ENCODE assay signal across 12 mouse cellular contexts in the genomic region with DNA sequence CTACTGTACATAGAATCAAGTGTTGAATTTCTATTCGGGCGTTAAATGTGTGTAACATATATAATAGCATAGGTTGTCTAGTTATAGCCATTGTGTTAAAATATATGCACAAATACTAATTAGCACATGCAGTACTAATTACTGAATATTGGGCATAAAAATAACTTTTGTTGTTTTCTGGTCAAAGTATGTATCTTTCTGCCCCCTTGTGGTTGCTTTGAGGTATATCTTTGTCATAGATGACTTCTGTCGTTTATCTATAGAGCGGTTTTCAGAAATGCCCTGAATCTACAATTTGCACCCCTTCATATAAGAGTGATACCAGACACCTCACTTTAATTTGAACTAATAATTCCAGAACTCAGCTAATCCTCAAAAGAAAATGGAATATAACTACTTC.
DNase-seq lines count a peak whose midpoint lies in the region; ATAC-seq lines count a peak whose summit lies in the region.
"Had no signal": no experiment of that assay in that cellular context is flagged by ENCODE, and none has a peak within 500 bp of the region (broad histone marks: within the 10 kb centered on the region; RNA-seq: fewer than 3 reads in every experiment).

No protein-coding gene starts in this region.

- WGBS in heart, embryonic 11.5 days (ENCODE audit: insufficient replicate concordance): 69% methylated on average over 4 of the region's 4 CpGs

- H3K4me2 ChIP-seq in heart, embryonic 11.5 days: no peak overlapping the region

- H3K27ac ChIP-seq in heart, embryonic 11.5 days (ENCODE audit: low read depth, low read length): no peak overlapping the region

- no peaks in the 10 kb centered on the region for H3K9me3 ChIP-seq in heart, embryonic 11.5 days (replicated peaks; ENCODE audit: control insufficient read depth, low read length)

- ATAC-seq in heart, embryonic 11.5 days (replicated peaks; ENCODE audit: insufficient number of reproducible peaks, low FRiP score, low TSS enrichment): no peak
- ATAC-seq: inflammation-experienced regulatory T-cells, adult 6 months had no signal

- no peaks in the 10 kb centered on the region for H3K27me3 ChIP-seq in heart, embryonic 11.5 days (ENCODE audit: control insufficient read depth, insufficient read depth, low read length)

- no peaks in the 10 kb centered on the region for H3K4me1 ChIP-seq in heart, embryonic 11.5 days (ENCODE audit: control insufficient read depth, insufficient read depth, low read length)

- H3K36me3 ChIP-seq in heart, embryonic 11.5 days (ENCODE audit: control insufficient read depth, insufficient read depth, low read length): 0 out of 2 replicates have a peak, but pooled peaks cover 2% of the 10 kb centered on the region

- H3K4me3 ChIP-seq in heart, embryonic 11.5 days (ENCODE audit: low read depth, low read length): no peak overlapping the region

- peak; percentile 14 for DNase-seq in heart, adult 8-10 months (ENCODE audit: low spot score)
- peak; percentile 12 for DNase-seq in lung, postnatal 25 days (ENCODE audit: low spot score)
- no peak for DNase-seq in lung, postnatal 4 days
- peak; percentile 21 for DNase-seq in ZHBTc4 (ENCODE audit: low read depth, low spot score)
- DNase-seq in naive thymus-derived CD4-positive, alpha-beta T cell, adult 2 months (ENCODE audit: low read depth): peak; percentile 32
- no peak for DNase-seq in right cerebral cortex, postnatal 14 days
- no peak for DNase-seq in kidney, postnatal 10 days
- DNase-seq: cerebellum, adult 9-11 months; right cerebral cortex, postnatal 4 days; thymus, adult 2 months had no signal

- no peak overlapping the region for H3K9ac ChIP-seq in heart, embryonic 11.5 days (ENCODE audit: low read depth, low read length)

Comparison
In these comparisons a context has a peak if more than half of its experiments do, and no peak if none do; other contexts are left out.
1. DNase-seq: peak in heart, adult 8-10 months (single experiment), lung, postnatal 25 days (single experiment), ZHBTc4 (single experiment) and naive thymus-derived CD4-positive, alpha-beta T cell, adult 2 months (single experiment); none in lung, postnatal 4 days (0 of 2), right cerebral cortex, postnatal 14 days (single experiment) and kidney, postnatal 10 days (single experiment).